Mouse (Mus musculus): ENCODE results near the gene Hrasls. TPM values are rescaled to one million over a fixed set of nuclear protein-coding genes. Genes with fewer than 3 reads are reported as not detected.

Hrasls gene
- 0.59 TPM in 1 of 2 replicates, not detected in the other for polyA plus RNA-seq (2012; rRNA removed; ENCODE audit: low replicate concordance)

DNA sequence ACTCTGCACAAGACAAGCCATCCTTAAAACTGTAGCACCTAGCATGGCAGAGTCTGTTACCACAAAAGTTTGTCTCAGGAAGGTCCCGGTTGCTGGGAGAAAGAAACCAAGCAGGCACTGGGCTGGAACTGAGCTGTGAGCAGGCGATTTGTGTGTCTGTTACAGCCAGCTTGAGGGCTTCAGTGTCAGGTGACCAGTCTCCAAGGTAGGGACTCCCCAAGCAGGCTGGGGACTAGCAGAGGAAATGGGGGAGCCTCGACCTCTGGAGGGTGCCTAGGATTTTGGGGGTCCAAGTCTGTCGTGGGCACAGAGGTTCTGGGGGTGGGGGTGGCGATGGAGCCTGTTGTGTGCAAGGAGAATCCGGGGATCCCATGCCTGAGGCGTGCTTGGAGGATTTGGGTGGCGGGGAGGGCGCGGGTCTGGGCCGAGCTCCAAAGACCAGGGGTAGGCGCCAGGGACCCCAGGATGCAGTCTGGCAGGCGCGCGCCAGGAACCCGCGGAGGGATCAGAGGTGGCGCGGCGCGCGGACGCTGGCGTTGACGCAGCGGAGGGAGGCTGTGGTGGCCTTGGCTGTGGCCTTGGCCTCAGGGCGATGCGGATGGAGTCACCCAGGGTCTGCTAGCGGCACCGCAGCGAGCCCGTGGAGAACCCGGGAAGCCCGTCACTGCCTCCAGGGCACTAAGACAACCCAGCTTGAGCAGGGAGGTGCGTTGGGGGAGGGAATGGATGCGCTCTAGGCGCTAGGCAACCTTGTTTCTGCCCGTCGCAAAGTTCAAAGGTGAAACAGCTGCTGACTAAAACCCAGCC is at the start of gene Hrasls:
Gene Hrasls (plus strand): TSS at position 91 of the 807 bp plus-strand sequence.

Other genes with a start within 250 kb of the Hrasls start
- gene Atp13a5, start 169.0 kb downstream of the Hrasls start, polyA plus RNA-seq (2012; rRNA removed; ENCODE audit: low replicate concordance): not detected in 2 replicates